Mouse (Mus musculus) spleen, adult 2 months (tissue): ENCODE data around the gene Notch2. TPM values are rescaled to one million over a fixed set of nuclear protein-coding genes. Genes with fewer than 3 reads are reported as not detected.

Experiments
- DNase-seq, 2 experiments: peaks; one replicate each; pipeline versions ENCODE4 v3.0.0 to v3.0.0-alpha.2; 2012 to 2021; ENCODE audit warnings: low spot score in 2 of 2, low read depth in 1 of 2
- H3K27ac ChIP-seq: fragments of 200-500 bp; 2 replicates; pipeline ENCODE4 v1.5.1; 2012; ENCODE audit warnings: low read length, inconsistent platforms; ENCODE audit not compliant: insufficient read depth
- H3K27me3 ChIP-seq: fragments of 200-500 bp; 2 replicates; pipeline ENCODE4 v1.6.1; 2012; ENCODE audit warnings: mild to moderate bottlenecking, moderate library complexity, low read length, inconsistent platforms; ENCODE audit not compliant: control insufficient read depth, insufficient read depth
- H3K36me3 ChIP-seq: fragments of 200-500 bp; 2 replicates; pipeline ENCODE4 v1.6.1; 2012; ENCODE audit warnings: mild to moderate bottlenecking, low read length, inconsistent platforms; ENCODE audit not compliant: control insufficient read depth, insufficient read depth
- H3K4me1 ChIP-seq: fragments of 200-500 bp; 2 replicates; pipeline ENCODE4 v1.6.1; 2011; ENCODE audit warnings: inconsistent platforms; ENCODE audit not compliant: control insufficient read depth, insufficient read depth, insufficient read length
- H3K4me3 ChIP-seq: fragments of 200-500 bp; 2 replicates; pipeline ENCODE4 v1.5.1; 2011; ENCODE audit warnings: mild to moderate bottlenecking, inconsistent platforms; ENCODE audit not compliant: insufficient read depth, insufficient read length; ENCODE audit errors: extremely low read depth
- CTCF ChIP-seq: fragments of 200-500 bp; IDR thresholded peaks from 2 replicates; pipeline ENCODE4 v1.5.1; 2011; ENCODE audit warnings: mild to moderate bottlenecking, inconsistent platforms; ENCODE audit not compliant: insufficient read depth, insufficient read length, insufficient replicate concordance; ENCODE audit errors: extremely low read depth
- POLR2A ChIP-seq: fragments of 200-500 bp; IDR thresholded peaks from 2 replicates; pipeline ENCODE4 v1.6.1; 2011; ENCODE audit warnings: low read depth, low read length, inconsistent platforms
- WGBS: fragments of 180-500 bp; shearing (Covaris S2); methylation state at CpG from one replicate; pipeline ENCODE4 v1.1.7; 2018; 5-methylcytosine and 5-hydroxymethylcytosine counted together
- polyA plus RNA-seq: library from polyadenylated mRNA; depleted of rRNA; stranded (reverse); fragments of >200 nt; gene quantifications from 2 replicates; pipeline ENCODE4 v1.2.3, GENCODE M21; 2012

Gene Notch2
- polyA plus RNA-seq, 1 experiment: 45.7 TPM

- H3K27ac ChIP-seq: no peak overlapping the region
- 97% methylated on average over 4 of the region's 4 CpGs for WGBS
- no peak for DNase-seq
- no peaks in the 10 kb centered on the region for H3K4me1 ChIP-seq
- TF ChIP-seq POLR2A (no peak), CTCF (no peak)
- H3K36me3 ChIP-seq: peaks cover 31% of the 10 kb centered on the region
- H3K27me3 ChIP-seq: no peaks in the 10 kb centered on the region
- H3K4me3 ChIP-seq: no peak overlapping the region
These were observed 60.2 kb downstream of the Notch2 start for GRCm38 (mm10) chr3:98073545-98073944.

DNA sequence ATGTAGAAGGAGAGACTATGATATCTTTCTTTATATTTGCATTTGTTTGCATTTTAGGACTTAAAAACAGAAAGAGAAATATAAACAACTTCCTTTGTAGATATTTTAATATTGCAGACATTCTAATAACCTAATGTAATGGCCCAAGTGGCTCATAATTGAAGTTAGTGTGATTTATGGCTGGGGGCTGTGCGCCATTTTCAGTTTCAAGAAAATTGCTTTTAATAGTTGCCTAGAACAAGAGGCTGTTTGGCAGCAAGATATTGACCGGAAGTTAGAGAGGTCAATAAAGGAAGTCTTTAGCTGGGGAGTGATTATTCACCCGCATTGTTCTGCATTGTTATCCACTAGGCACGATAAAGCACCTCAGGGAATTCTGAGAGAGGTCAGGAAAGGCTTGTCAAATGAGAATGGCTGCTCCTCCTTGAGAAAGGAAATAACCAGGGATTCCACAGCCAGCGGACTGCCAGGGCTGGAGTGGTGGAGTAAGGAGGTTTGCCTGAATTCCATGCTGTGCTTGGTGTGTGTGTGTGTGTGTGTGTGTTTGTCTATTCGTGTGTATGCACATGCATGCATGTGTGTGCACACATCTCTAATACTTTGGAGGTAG lies 61.4 kb downstream of the Notch2 start:
- no peak overlapping the region for H3K4me3 ChIP-seq
- H3K4me1 ChIP-seq: no peaks in the 10 kb centered on the region
- peaks cover 29% of the 10 kb centered on the region for H3K36me3 ChIP-seq
- DNase-seq: no peak
- H3K27ac ChIP-seq: no peak overlapping the region
- 87% methylated on average over 6 of the region's 6 CpGs for WGBS
- TF ChIP-seq CTCF (no peak), POLR2A (no peak)
- H3K27me3 ChIP-seq: no peaks in the 10 kb centered on the region

DNA sequence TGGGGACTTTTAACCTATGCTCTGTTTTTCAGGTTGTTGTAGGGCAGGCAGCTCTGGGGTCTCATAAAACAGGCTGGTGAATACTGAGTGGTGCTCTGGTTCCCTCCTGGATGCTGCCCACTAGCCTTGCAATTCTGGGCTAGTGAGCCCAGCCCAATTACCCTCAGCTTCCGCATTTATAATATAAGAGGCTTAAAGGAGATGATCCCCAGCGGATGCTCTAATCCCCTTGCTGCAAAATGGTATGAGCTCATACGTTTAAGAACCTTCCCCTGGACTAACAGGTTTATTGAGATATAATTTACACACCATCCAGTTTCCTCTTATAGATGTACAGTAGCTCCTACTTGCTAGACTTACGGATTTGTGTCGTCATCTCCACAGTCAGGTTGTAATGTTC lies 64.5 kb downstream of the Notch2 start:
- DNase-seq: no peak
- TF ChIP-seq POLR2A (no peak), CTCF (no peak)
- Histone ChIP-seq H3K27me3 (no peaks in the 10 kb centered on the region), H3K4me1 (no peaks in the 10 kb centered on the region), H3K36me3 (peaks cover 28% of the 10 kb centered on the region), H3K4me3 (no peak overlapping the region), H3K27ac (no peak overlapping the region)
- 96% methylated on average over 5 of the region's 5 CpGs for WGBS

- H3K27me3 ChIP-seq: no peaks in the 10 kb centered on the region
- no peak overlapping the region for H3K4me3 ChIP-seq
- no peak overlapping the region for H3K27ac ChIP-seq
- H3K4me1 ChIP-seq: peaks cover 4% of the 10 kb centered on the region; the same call in 1 of the 2 replicates
- no peak for DNase-seq
- TF ChIP-seq POLR2A: no peak
- TF ChIP-seq CTCF: no peak
- peaks cover 28% of the 10 kb centered on the region for H3K36me3 ChIP-seq
- WGBS: 59% methylated on average over 1 of the region's 1 CpGs
These were observed 65.5 kb downstream of the Notch2 start for GRCm38 (mm10) chr3:98078816-98079215.

GRCm38 (mm10) chr3:98079601-98080215 lies 66.4 kb downstream of the Notch2 start:
- peaks cover 28% of the 10 kb centered on the region for H3K36me3 ChIP-seq
- WGBS: 83% methylated on average over 2 of the region's 2 CpGs
- DNase-seq: no peak
- TF ChIP-seq CTCF (no peak), POLR2A (no peak)
- H3K27ac ChIP-seq: no peak overlapping the region
- no peaks in the 10 kb centered on the region for H3K27me3 ChIP-seq
- peaks cover 5% of the 10 kb centered on the region; the same call in 1 of the 2 replicates for H3K4me1 ChIP-seq
- H3K4me3 ChIP-seq: no peak overlapping the region

DNA sequence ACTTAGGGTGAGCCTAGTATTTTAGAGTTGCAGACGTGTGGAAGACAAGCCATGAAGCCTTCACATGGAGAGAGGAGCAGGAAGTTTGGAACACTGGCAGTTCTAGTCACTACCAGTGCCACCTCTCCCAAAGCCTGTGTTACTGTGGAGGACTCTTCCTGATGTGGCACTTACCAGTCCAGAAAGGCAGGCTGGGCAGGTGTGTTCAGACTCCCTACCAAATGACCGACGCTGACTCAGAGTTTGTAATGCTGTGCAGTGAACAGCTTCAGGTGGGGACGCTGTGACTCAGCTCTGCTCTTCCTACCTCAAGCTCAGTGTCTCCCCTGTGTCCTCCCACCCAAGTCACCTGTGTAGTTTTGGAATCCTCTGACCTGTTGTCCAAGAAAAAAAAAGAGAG lies 67.3 kb downstream of the Notch2 start:
- no peak overlapping the region for H3K27ac ChIP-seq
- WGBS: 87% methylated on average over 4 of the region's 4 CpGs
- TF ChIP-seq CTCF (no peak), POLR2A (no peak)
- DNase-seq: no peak
- peaks cover 30% of the 10 kb centered on the region for H3K36me3 ChIP-seq
- H3K27me3 ChIP-seq: no peaks in the 10 kb centered on the region
- H3K4me3 ChIP-seq: no peak overlapping the region
- peaks cover 5% of the 10 kb centered on the region; the same call in 1 of the 2 replicates for H3K4me1 ChIP-seq

DNA sequence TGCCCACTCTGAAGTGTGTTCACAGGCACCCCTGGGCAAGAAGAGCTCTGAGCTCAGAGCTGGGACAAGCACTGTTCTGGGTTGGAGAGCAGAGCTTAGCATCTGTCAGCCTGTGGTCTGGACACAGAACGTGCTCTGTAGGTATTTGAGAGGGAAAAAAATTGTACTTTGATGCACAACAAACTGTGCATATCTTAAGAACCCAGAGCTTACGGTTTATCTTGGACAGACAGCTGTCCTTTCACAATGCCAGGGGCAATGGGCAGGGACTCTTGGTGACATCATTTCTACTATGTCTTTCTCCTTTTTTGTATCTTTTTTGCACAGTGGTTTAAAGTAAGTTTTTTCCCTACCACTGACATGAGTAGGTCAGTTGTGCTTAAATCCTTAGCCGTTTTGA lies 68.9 kb downstream of the Notch2 start:
- peaks cover 5% of the 10 kb centered on the region; the same call in 1 of the 2 replicates for H3K4me1 ChIP-seq
- no peak for DNase-seq
- H3K36me3 ChIP-seq: peaks cover 28% of the 10 kb centered on the region
- no peak overlapping the region for H3K27ac ChIP-seq
- WGBS: 75% methylated on average over 3 of the region's 3 CpGs
- TF ChIP-seq POLR2A (no peak), CTCF (no peak)
- H3K4me3 ChIP-seq: no peak overlapping the region
- no peaks in the 10 kb centered on the region for H3K27me3 ChIP-seq
